Mouse (Mus musculus): ENCODE data around the gene Muc1. TPM values are rescaled to one million over a fixed set of nuclear protein-coding genes. Genes with fewer than 3 reads are reported as not detected.

The Muc1 gene
- polyA plus RNA-seq, 1 experiment from 2014 or later = 1.1 TPM

MicroRNA genes within 50 kb of the gene (microRNA counts, 519-probe panel; counts per million panel counts)
- 209 counts per million, percentile 61 among the panel's probes with 10 or more counts for microRNA mmu-miR-92b

Small RNAs within 50 kb of the gene (microRNA-seq; reads per million reads assigned to microRNA genes)
- 93.0 reads per million, percentile 53 among the genes with 10 or more reads in this experiment for gene Mir92b

Other genes starting within 250 kb of the Muc1 start
- gene Rusc1, start 135.7 kb upstream of the Muc1 start, polyA plus RNA-seq (2015; fragmentation: Nextera tagmentation; extraction: Ambion mirVana) = 8.6 and 9.8 TPM in 2 replicates
- gene Gm43738, start 128.0 kb upstream of the Muc1 start, polyA plus RNA-seq (2015; fragmentation: Nextera tagmentation; extraction: Ambion mirVana) = not detected in 2 replicates
- gene Fdps, start 127.1 kb upstream of the Muc1 start, polyA plus RNA-seq (2015; fragmentation: Nextera tagmentation; extraction: Ambion mirVana) = 119 and 130 TPM in 2 replicates
- gene Pklr, start 92.9 kb upstream of the Muc1 start, polyA plus RNA-seq (2015; fragmentation: Nextera tagmentation; extraction: Ambion mirVana) = 0.98 and 5.3 TPM in 2 replicates
- gene Hcn3, start 68.9 kb upstream of the Muc1 start, polyA plus RNA-seq (2015; fragmentation: Nextera tagmentation; extraction: Ambion mirVana) = 0.68 and 1.0 TPM in 2 replicates
- gene Clk2, start 64.3 kb upstream of the Muc1 start, polyA plus RNA-seq (2015; fragmentation: Nextera tagmentation; extraction: Ambion mirVana) = 16.9 and 17.4 TPM in 2 replicates
- gene Scamp3, start 51.6 kb upstream of the Muc1 start, polyA plus RNA-seq (2015; fragmentation: Nextera tagmentation; extraction: Ambion mirVana) = 83.4 and 88.1 TPM in 2 replicates
- gene Fam189b, start 45.9 kb upstream of the Muc1 start, polyA plus RNA-seq (2015; fragmentation: Nextera tagmentation; extraction: Ambion mirVana) = 12.8 and 13.5 TPM in 2 replicates
- gene Gba, start 26.1 kb upstream of the Muc1 start, polyA plus RNA-seq (2015; fragmentation: Nextera tagmentation; extraction: Ambion mirVana) = 32.7 and 34.8 TPM in 2 replicates
- gene Thbs3, start 13.9 kb upstream of the Muc1 start, polyA plus RNA-seq (2015; fragmentation: Nextera tagmentation; extraction: Ambion mirVana) = 15.6 and 16.2 TPM in 2 replicates
- gene Mtx1, start 2.0 kb upstream of the Muc1 start, polyA plus RNA-seq (2015; fragmentation: Nextera tagmentation; extraction: Ambion mirVana) = 125 and 126 TPM in 2 replicates
- 216 and 229 TPM in 2 replicates for gene Krtcap2, start 16.9 kb downstream of the Muc1 start, polyA plus RNA-seq (2015; fragmentation: Nextera tagmentation; extraction: Ambion mirVana)
- gene Trim46, start 17.3 kb downstream of the Muc1 start, polyA plus RNA-seq (2015; fragmentation: Nextera tagmentation; extraction: Ambion mirVana) = 0.70 and 0.76 TPM in 2 replicates
- 77.5 and 85.1 TPM in 2 replicates for gene Dpm3, start 30.3 kb downstream of the Muc1 start, polyA plus RNA-seq (2015; fragmentation: Nextera tagmentation; extraction: Ambion mirVana)
- gene Slc50a1, start 41.5 kb downstream of the Muc1 start, polyA plus RNA-seq (2015; fragmentation: Nextera tagmentation; extraction: Ambion mirVana) = 40.6 and 40.7 TPM in 2 replicates
- gene Efna1, start 52.1 kb downstream of the Muc1 start, polyA plus RNA-seq (2015; fragmentation: Nextera tagmentation; extraction: Ambion mirVana) = 33.3 and 38.4 TPM in 2 replicates
- gene Efna3, start 93.9 kb downstream of the Muc1 start, polyA plus RNA-seq (2015; fragmentation: Nextera tagmentation; extraction: Ambion mirVana) = 1.8 and 1.9 TPM in 2 replicates
- gene Efna4, start 109.0 kb downstream of the Muc1 start, polyA plus RNA-seq (2015; fragmentation: Nextera tagmentation; extraction: Ambion mirVana) = 9.9 and 10.2 TPM in 2 replicates
- 58.3 and 58.9 TPM in 2 replicates for gene Adam15, start 120.9 kb downstream of the Muc1 start, polyA plus RNA-seq (2015; fragmentation: Nextera tagmentation; extraction: Ambion mirVana)
- 0.08 TPM in 1 of 2 replicates, not detected in the other for gene Dcst2, start 132.9 kb downstream of the Muc1 start, polyA plus RNA-seq (2015; fragmentation: Nextera tagmentation; extraction: Ambion mirVana)
- 0.09 and 0.10 TPM in 2 replicates for gene Dcst1, start 136.2 kb downstream of the Muc1 start, polyA plus RNA-seq (2015; fragmentation: Nextera tagmentation; extraction: Ambion mirVana)
- 1.9 and 2.1 TPM in 2 replicates for gene Zbtb7b, start 165.7 kb downstream of the Muc1 start, polyA plus RNA-seq (2015; fragmentation: Nextera tagmentation; extraction: Ambion mirVana)
- gene Lenep, start 173.7 kb downstream of the Muc1 start, polyA plus RNA-seq (2015; fragmentation: Nextera tagmentation; extraction: Ambion mirVana) = 0.75 TPM in 1 of 2 replicates, not detected in the other
- gene Flad1, start 182.8 kb downstream of the Muc1 start, polyA plus RNA-seq (2015; fragmentation: Nextera tagmentation; extraction: Ambion mirVana) = 30.3 and 32.0 TPM in 2 replicates
- gene Cks1b, start 189.3 kb downstream of the Muc1 start, polyA plus RNA-seq (2015; fragmentation: Nextera tagmentation; extraction: Ambion mirVana) = 339 and 400 TPM in 2 replicates
- 63.4 and 66.1 TPM in 2 replicates for gene Shc1, start 189.4 kb downstream of the Muc1 start, polyA plus RNA-seq (2015; fragmentation: Nextera tagmentation; extraction: Ambion mirVana)
- 24.3 and 24.8 TPM in 2 replicates for gene Pygo2, start 201.2 kb downstream of the Muc1 start, polyA plus RNA-seq (2015; fragmentation: Nextera tagmentation; extraction: Ambion mirVana)
- gene Pbxip1, start 207.6 kb downstream of the Muc1 start, polyA plus RNA-seq (2015; fragmentation: Nextera tagmentation; extraction: Ambion mirVana) = 61.3 and 64.1 TPM in 2 replicates
- 47.6 and 58.3 TPM in 2 replicates for gene Pmvk, start 225.5 kb downstream of the Muc1 start, polyA plus RNA-seq (2015; fragmentation: Nextera tagmentation; extraction: Ambion mirVana)